Mouse (Mus musculus): Measurements from ENCODE around the gene Pgm5. TPM values are rescaled to one million over a fixed set of nuclear protein-coding genes. Genes with fewer than 3 reads are reported as not detected.
A peak's percentile ranks its signal among the peaks of the same experiment; 100 is the strongest.

Gene Pgm5
- total RNA-seq, 4 experiments from 2014 or later: 4.2 to 6.2 (median 5.7) TPM

- DNase-seq (ENCODE audit: low spot score in 2 of 2): no peak
These were observed 194.1 kb downstream of the Pgm5 start for GRCm38 (mm10) chr19:24667527-24667926.

- no peak for DNase-seq (ENCODE audit: low spot score in 2 of 2)
These were observed 195.9 kb downstream of the Pgm5 start for GRCm38 (mm10) chr19:24665771-24666170.

GRCm38 (mm10) chr19:24662346-24662745, 199.3 kb downstream of the Pgm5 start:
- no peak for DNase-seq (ENCODE audit: low spot score in 2 of 2)

GRCm38 (mm10) chr19:24656981-24657380, 204.7 kb downstream of the Pgm5 start:
- DNase-seq (ENCODE audit: low spot score in 2 of 2): no peak

GRCm38 (mm10) chr19:24653230-24653799, 208.3 kb downstream of the Pgm5 start:
- DNase-seq (ENCODE audit: low spot score in 2 of 2): no peak

DNA sequence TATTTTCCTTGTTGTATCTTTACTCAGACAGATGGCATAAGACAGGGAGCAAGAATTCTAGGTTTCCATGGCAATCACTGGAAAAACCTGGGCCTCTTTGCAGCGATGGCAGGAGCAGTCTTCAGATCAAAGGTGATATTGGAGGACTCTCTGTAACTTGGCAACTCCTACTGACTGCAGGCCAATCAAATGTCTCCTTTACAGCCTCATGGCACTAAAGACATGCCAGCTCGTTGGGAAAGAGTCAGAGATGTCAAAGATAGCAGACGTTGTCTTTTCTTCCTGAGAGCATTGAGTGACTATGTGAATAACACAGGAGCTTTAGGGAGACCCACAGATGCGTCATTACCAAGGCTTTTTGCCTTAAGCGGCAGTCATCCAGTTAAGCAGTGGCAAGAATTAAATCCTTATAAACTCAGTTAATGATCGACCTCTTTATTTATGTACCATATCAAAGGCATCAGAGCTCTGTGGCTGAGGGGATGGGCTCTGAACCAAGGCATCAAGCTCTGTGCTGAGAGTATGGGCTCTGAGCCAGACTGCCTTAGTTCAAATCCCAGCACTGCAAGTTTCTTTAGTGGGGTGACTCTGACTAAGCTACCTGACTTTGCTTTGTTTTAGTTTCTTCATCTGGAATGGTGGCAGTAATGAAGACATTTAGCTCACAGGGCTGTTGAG, 209.2 kb downstream of the Pgm5 start:
- no peak for DNase-seq (ENCODE audit: low spot score in 2 of 2)

DNA sequence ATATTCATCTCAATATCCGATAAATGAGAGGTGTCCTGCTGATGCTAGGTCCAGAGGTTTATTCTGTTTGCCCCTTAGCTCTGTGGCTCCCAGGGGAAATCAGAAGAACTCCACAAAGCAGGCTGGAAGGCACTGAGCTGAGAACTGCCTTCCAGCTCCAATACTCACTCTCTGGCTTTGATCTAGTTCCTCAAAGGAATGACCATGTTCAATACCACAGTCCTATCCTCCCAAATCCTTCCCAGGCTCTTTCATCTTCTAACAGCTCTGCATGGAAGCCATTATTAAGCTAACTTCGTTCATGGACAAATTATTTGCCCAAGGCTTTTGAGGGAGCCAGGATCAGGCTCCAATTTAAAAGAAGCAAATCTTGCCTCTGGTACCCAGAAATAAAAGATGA, 210.1 kb downstream of the Pgm5 start:
- no peak for DNase-seq (ENCODE audit: low spot score in 2 of 2)

DNA sequence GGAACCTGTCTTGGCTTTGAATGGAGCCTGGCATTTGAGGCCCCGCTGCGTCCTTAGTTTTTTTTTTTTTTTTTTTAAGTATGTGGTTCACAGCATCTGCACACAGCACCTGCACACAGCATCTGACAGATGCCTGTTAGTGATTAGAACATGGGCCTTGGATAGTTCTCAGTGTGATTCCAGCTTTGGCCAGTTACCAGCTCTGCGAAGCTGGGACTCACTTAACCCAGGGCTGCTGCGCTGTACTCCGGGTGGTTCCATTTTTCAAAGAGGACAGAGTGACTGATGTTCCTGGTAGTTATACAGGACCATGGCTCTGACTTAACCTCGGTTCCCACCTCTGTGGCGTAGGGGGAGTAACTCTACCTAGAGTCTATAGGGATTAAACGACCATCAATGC, 211.2 kb downstream of the Pgm5 start:
- no peak for DNase-seq (ENCODE audit: low spot score in 2 of 2)

- DNase-seq (ENCODE audit: low spot score in 2 of 2): no peak
These were observed 213.6 kb downstream of the Pgm5 start for GRCm38 (mm10) chr19:24648016-24648415.

DNA sequence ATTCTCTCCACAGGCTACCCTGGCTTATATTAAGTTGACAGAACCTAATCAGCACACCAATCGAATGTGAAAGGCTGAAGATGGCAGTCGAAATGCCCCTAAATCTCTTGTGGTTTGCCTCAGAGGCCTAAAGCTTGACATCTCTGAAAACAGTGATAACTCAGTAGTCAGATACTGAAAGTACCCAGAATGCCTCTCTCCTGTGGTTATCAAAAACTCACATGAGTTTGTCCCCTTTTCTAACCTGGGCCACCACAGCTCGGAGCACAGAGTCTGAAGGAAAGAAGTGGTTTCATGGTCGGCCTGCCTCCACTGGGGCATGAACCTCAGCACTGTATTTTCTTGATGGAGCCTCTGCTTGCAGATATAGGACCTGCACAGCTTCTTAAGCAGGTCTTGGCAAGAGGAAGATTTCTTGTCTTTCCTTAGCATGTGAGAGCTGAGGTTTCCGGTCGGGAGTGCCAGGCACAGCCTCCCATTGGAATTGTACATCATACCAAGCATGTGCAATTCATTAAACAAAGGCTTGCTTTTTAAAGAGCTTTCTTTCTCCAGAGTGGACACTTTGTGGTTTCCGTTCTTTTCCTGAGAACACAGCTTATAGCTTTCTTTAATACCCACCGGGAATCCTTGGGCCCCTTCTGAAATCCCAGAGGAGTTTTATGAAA, 215.4 kb downstream of the Pgm5 start:
- no peak for DNase-seq (ENCODE audit: low spot score in 2 of 2)

GRCm38 (mm10) chr19:24644971-24645370, 216.7 kb downstream of the Pgm5 start:
- no peak for DNase-seq (ENCODE audit: low spot score in 2 of 2)

- no peak for DNase-seq (ENCODE audit: low spot score in 2 of 2)
These were observed 220.7 kb downstream of the Pgm5 start for GRCm38 (mm10) chr19:24640982-24641381.

- no peak for DNase-seq (ENCODE audit: low spot score in 2 of 2)
These were observed 223.7 kb downstream of the Pgm5 start for GRCm38 (mm10) chr19:24637988-24638387.

GRCm38 (mm10) chr19:24636616-24637015, 225.0 kb downstream of the Pgm5 start:
- peak; percentile 25 to 42 for DNase-seq (ENCODE audit: low spot score in 2 of 2)

GRCm38 (mm10) chr19:24634602-24635001, 227.1 kb downstream of the Pgm5 start:
- peak; percentile 54 to 64 for DNase-seq (ENCODE audit: low spot score in 2 of 2)

Other genes starting within 250 kb of the Pgm5 start
- under 1 TPM; 0.12 to 0.49 (median 0.39) TPM for gene Tmem252, start 187.8 kb downstream of the Pgm5 start, total RNA-seq (2022)
- gene Gm10053, start 13.8 kb upstream of the Pgm5 start, total RNA-seq (2022): 100 to 1,000 TPM; 158 to 199 (median 174) TPM
- not detected for gene Foxd4, start 39.3 kb upstream of the Pgm5 start, total RNA-seq (2022)
- gene Cbwd1, start 99.8 kb upstream of the Pgm5 start, total RNA-seq (2022): 10 to 100 TPM; 13.4 to 18.0 (median 15.0) TPM
- 10 to 100 TPM in 1 of 4 experiments, 1 to 10 TPM in 3; 3.7 to 12.1 (median 7.7) TPM for gene Dock8, start 137.7 kb upstream of the Pgm5 start, total RNA-seq (2022)